Mouse (Mus musculus) cerebellum, adult 2 months (tissue): ENCODE results near the gene C6.

Experiments used
- CTCF ChIP-seq: fragments of 200-500 bp; IDR thresholded peaks from 2 replicates; pipeline ENCODE4 v1.5.1; 2011; ENCODE audit warnings: low read depth, mild to moderate bottlenecking, control low read depth, low read length, moderate library complexity, borderline replicate concordance; ENCODE audit not compliant: insufficient read depth
- POLR2A ChIP-seq: fragments of 200-500 bp; IDR thresholded peaks from 2 replicates; pipeline ENCODE4 v1.6.1; 2011; ENCODE audit warnings: low read length, control low read depth, borderline replicate concordance; ENCODE audit not compliant: insufficient read depth

GRCm38 (mm10) chr15:4747656-4748055 is 20.7 kb downstream of the C6 start:
- TF ChIP-seq POLR2A (no peak), CTCF (no peak)
